Mouse (Mus musculus): ENCODE results near the gene Zfp637. TPM values are rescaled to one million over a fixed set of nuclear protein-coding genes. Genes with fewer than 3 reads are reported as not detected.

Gene Zfp637
- total RNA-seq, 2 experiments from 2014 or later: 41.5 to 41.8 TPM

Other genes starting within 250 kb of the Zfp637 start
- 1 to 10 TPM in 1 of 2 experiments, under 1 TPM in 1; 0.80 to 1.2 TPM for gene Zfp239, start 20.9 kb downstream of the Zfp637 start, total RNA-seq (2021)
- gene Hnrnpf, start 59.1 kb downstream of the Zfp637 start, total RNA-seq (2021): 100 to 1,000 TPM; 299 to 333 TPM
- gene Fxyd4, start 96.5 kb downstream of the Zfp637 start, total RNA-seq (2021): not detected
- gene Rasgef1a, start 170.3 kb downstream of the Zfp637 start, total RNA-seq (2021): under 1 TPM; 0.65 to 0.69 TPM

Data from gastrocnemius, postnatal 4 days (tissue).